Mouse (Mus musculus): ENCODE measurements around the gene Btbd18. TPM values are rescaled to one million over a fixed set of nuclear protein-coding genes. Genes with fewer than 3 reads are reported as not detected.
A peak's percentile ranks its signal among the peaks of the same experiment; 100 is the strongest.

Btbd18 gene
- under 1 TPM in 1 of 2 experiments, not detected in 1; 0.09 TPM for total RNA-seq (2021)
- long read RNA-seq, experiment 1 = 0 reads
- long read RNA-seq, experiment 2 = 0 reads

- no peak for DNase-seq
These were observed at the start of gene Btbd18 for GRCm38 (mm10) chr2:84658806-84659205. Gene Btbd18, plus strand, starts transcription at chr2:84659079.

GRCm38 (mm10) chr2:84612764-84613163 is 46.1 kb upstream of the Btbd18 start:
- no peak for DNase-seq

- DNase-seq = no peak
These were observed 41.0 kb upstream of the Btbd18 start for GRCm38 (mm10) chr2:84617637-84618515.

GRCm38 (mm10) chr2:84618914-84619313 is 40.0 kb upstream of the Btbd18 start:
- DNase-seq = no peak

- DNase-seq = no peak
These were observed 39.1 kb upstream of the Btbd18 start for GRCm38 (mm10) chr2:84619646-84620340.

- no peak for DNase-seq
These were observed 36.2 kb upstream of the Btbd18 start for GRCm38 (mm10) chr2:84622668-84623067.

- DNase-seq = no peak
These were observed 35.3 kb upstream of the Btbd18 start for GRCm38 (mm10) chr2:84623428-84624119.

- no peak for DNase-seq
These were observed 34.7 kb upstream of the Btbd18 start for GRCm38 (mm10) chr2:84624201-84624600.

- DNase-seq = no peak
These were observed 32.4 kb upstream of the Btbd18 start for GRCm38 (mm10) chr2:84626366-84626975.

GRCm38 (mm10) chr2:84627036-84627435 is 31.8 kb upstream of the Btbd18 start:
- DNase-seq = no peak

- no peak for DNase-seq
These were observed 26.9 kb upstream of the Btbd18 start for GRCm38 (mm10) chr2:84632001-84632400.

- no peak for DNase-seq
These were observed 25.9 kb upstream of the Btbd18 start for GRCm38 (mm10) chr2:84632999-84633398.

GRCm38 (mm10) chr2:84634006-84634405 is 24.9 kb upstream of the Btbd18 start:
- no peak for DNase-seq

GRCm38 (mm10) chr2:84634934-84635482 is 23.9 kb upstream of the Btbd18 start:
- DNase-seq = no peak

- peak; percentile 85 for DNase-seq
These were observed 23.3 kb upstream of the Btbd18 start for GRCm38 (mm10) chr2:84635611-84636010.

GRCm38 (mm10) chr2:84636231-84636741 is 22.6 kb upstream of the Btbd18 start:
- no peak for DNase-seq

- DNase-seq = peak; percentile 24
These were observed 21.3 kb upstream of the Btbd18 start for GRCm38 (mm10) chr2:84637452-84638165.

- no peak for DNase-seq
These were observed 20.3 kb upstream of the Btbd18 start for GRCm38 (mm10) chr2:84638428-84639220.

- DNase-seq = no peak
These were observed 18.0 kb upstream of the Btbd18 start for GRCm38 (mm10) chr2:84640833-84641232.

GRCm38 (mm10) chr2:84646138-84646537 is 12.7 kb upstream of the Btbd18 start:
- no peak for DNase-seq

Measured in gastrocnemius, postnatal 10 days (tissue).